Mouse (Mus musculus) heart, postnatal 25 days (tissue): ENCODE data around the gene Actn3. TPM values are rescaled to one million over a fixed set of nuclear protein-coding genes. Genes with fewer than 3 reads are reported as not detected.
"Not testable (repeated sequence)": the region's sequence is repeated elsewhere in the genome, so short reads cannot be mapped to it uniquely, and the experiment has no call there.

Source experiments
- DNase-seq: peaks from one replicate; pipeline ENCODE4 v3.0.0; 2022; ENCODE audit warnings: low spot score
- intact Hi-C: fragments of 180-260 bp; cut with DNase I; formaldehyde crosslinking; loops from one replicate; pipeline ENCODE4 v1.15.1; 2025
- total RNA-seq, 2 experiments: library from RNA; stranded (reverse); gene quantifications; 2 replicates each; pipeline ENCODE4 v1.2.3; 2021

The Actn3 gene
- under 1 TPM; 0.42 to 0.53 TPM for total RNA-seq

DNA sequence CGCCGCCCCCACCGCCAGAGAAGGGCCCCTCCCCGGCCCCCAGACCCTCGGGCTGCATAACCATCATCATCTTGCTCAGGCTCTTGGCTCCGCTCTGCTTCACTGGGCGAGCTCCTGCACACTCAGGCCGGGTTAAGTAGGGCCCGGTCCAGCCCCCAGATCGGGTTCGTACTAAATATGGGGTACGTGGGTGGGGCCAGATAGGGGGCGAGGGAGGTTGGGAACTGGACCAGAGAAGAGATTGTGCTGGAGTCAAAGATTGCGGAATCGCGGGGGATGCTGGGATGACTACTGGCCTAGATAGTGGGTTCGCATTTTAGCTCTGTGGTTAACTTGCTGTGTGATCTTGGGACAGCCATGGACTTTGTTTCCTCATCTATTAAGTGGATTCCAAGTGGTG is at the start of gene Actn3:
Actn3 (minus strand) TSS at position 125 of the 400 bp plus-strand sequence.
- intact Hi-C loops: no loop called here
- DNase-seq: peak; percentile 20

DNA sequence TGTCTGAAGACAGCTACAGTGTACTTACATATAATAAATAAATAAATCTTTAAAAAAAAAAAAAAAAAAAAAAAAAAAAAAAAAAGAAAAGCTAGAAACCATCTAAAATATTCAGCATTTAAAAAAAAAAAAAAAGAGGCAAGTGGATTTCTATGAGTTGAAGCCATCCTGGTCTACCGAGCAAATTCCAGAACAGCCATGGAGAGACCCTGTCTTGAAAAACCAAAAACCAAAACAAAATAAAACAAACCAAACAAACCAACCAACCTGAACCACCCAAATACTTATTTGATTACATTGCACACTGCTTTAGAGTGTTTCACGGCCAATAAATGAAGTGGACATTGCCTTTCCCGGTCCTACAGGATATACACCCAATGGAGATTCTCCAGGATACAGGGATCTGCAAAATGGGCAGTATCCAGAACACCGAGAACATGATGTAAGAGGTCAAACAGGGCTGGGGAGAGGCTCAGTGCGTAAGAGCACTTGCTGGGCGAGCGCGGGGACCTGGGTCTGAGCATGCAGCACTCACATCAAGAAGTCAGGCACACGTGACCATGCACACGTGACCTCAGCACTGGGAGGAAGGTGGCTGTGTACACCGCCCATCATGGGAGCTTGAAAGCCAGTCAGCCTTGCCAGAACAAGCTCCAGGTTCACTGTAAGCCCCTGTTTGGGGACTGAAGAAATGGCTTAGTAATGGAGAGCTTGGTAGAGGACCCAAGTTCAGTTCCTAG is 47.6 kb upstream of the Actn3 start:
- intact Hi-C loops: no loop called here
- no peak for DNase-seq

DNA sequence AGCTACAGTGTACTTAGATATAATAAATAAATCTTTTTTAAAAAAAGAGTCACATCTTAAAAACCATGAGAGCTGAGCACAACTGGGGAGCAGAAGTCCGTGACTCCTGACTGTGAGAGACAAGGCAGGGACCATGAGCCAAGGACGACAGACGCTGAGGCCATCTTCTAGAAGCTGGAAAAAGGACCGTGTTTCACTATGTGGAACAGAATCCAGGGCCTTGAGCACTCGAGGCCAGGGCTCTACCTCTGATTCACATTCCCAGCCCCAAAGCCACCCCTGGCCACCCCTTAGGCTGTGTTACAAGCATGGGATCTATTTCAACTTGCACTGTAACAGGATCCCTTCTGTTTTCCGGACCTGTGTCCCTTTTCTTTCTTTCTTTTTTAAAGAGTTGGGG is 41.9 kb upstream of the Actn3 start:
- no peak for DNase-seq
- intact Hi-C loops: no loop called here

DNA sequence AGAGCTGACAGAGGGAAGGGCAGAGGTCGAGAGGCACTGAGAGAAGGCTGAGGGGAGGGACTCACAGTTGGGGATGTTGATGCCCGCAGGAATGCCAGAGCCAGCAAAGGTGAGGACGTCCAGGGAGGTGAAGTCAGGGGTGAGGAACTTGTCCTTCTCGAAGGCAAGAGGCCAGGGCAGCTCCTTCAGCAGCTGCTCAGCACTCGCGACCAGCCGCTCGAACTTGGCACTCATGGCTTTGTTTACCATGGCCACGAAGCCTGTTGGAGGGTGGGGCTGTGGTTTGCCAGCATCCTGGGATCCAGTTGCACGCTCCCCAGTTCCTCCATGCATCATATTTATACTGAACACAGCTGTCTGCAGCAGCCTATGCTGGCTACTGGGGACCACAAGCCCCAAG is 39.1 kb upstream of the Actn3 start:
- intact Hi-C loops: no loop called here

DNA sequence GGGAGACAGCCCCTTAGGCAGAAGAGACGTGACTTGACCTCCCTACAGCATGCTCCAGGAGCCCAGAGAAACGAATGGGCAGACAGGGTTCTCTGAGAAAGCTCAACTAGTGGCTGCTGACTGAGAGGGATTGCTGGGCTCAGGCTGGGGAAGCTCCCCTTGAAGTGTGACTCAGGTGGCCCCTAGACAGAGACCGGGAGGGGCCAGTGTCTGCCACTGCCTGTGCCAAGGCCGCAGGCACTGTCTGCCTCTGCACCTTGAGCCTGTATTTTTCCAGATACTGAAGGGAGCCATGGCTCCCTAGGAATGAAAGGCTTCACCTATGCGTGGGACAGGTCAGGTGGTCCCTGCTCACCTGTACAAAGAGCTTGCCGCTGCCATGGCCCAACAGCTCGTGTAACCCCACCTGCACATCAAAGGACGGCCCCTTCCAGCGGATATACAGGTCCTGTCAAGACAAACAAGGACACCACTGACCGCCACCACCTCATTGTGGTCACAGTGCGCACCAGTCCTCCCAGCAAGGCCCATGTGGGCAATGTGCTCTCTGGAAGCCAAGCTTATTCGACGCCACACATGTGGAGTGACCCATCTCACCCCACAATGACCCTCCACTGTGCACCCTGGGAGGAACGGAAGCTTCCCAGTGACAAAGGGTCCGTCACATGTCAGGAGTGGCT is 38.4 kb upstream of the Actn3 start:
- no peak for DNase-seq
- intact Hi-C loops: no loop called here

More for the DNA sequence above, 39.1 kb upstream of the Actn3 start:
- no peak for DNase-seq

DNA sequence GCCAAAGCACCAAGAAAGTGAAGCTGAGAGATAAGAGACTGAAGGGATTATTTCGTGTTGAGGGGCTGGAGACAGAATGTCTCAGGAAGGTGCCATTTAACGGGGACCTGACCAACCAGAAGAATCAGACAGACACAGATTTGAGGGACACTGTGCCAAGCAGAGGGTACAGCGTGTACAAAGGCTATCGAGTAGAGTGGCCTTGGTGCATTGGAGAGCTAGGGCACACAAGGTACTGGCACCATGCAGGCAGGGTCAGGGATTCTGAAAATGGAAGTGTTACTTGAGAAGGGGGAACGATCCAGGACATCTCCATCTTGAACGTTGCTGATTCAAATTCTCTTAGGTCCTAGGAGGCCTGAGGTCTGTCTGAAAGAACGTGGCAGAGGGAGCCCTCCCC is 31.7 kb upstream of the Actn3 start:
- intact Hi-C loops: loop anchor here (5.0 kb wide), 1 partner anchor 152 kb away; the partner anchor contains the start of gene Rbm4b
- DNase-seq: no peak

DNA sequence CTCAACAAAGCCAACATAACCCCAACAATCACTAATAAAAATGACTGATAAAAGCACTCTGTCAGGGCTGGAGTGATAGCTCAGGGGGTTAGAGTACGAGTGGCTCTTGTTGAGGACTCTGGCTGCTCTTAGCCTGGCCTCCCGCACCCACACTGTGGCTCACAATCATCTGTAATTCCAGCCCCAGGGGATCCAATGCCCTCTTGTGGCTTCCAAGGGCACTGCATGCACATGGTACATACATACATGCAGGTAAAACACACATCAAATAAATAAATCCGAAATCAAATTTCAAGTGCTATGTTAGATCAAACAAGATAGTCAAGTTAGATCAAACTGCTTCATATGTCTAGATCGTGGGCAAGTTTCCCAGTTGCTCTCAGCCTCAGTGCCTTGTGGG is 30.4 kb upstream of the Actn3 start:
- intact Hi-C loops: loop anchor here (5.0 kb wide), 1 partner anchor 151 kb away; the partner anchor contains the start of gene Rbm4b
- no peak for DNase-seq

DNA sequence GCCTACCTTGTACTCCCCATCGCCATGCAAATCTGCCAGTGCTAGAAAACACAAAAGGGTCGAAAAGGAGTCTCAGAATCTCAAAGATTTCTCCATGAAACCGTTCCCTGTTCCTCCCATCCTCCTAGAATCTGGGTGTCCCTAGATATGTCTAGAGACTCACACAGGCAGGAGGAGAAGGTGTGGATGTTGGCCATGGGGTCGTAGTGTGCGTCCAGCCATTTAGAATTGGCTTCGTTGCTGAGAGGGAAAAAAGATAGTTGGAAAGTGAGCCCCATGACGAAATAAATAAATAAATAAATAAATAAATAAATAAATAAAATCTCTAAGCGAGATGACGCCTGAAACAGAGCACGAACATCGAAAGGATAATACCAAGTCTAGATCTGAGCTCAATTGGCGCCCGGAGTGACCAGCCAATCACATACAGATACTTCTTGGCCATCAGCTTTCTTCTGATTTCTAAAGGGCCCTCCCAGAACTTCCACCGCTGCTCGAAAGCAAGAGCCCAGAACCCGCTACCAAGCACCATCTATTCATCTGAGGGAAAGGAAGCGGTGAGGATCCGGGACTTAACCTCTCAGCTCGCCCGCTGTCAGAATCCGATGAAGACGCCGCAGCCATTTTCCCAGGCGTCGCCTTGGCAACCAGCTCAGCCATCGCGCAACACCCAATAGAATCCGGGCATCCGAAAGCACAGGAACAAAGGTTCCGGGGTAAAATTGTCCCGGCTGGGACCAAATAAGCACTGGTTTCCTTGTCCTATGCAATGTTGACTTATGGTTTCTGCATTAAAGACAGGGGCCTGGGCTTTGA is 28.5 kb upstream of the Actn3 start, which contains the start of gene Bbs1:
Bbs1 (minus strand) TSS at position 650 of the 816 bp plus-strand sequence.
- intact Hi-C loops: loop anchor here (5.0 kb wide), 1 partner anchor 149 kb away; the partner anchor contains the start of gene Rbm4b
- DNase-seq: peak; percentile 47

DNA sequence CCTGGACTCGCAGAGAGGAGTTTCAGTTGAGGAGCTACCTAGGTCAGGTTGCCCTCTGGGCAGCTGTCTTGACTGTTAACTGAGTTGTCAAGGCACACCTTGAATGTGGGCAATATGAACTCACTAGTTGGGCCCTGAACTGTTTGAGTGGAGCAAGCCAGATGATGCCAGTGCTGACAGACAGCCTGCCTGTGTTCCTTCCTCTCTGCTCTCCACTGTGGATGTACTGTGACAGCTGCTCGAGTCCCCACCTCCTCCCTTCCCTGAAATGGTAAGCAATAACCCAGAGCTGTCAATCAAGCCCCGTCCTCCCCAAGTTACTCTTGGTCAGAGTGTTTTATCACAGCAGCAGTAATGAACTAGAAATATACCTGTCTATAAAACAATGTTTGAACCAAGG is 22.2 kb upstream of the Actn3 start:
- intact Hi-C loops: no loop called here
- no peak for DNase-seq

DNA sequence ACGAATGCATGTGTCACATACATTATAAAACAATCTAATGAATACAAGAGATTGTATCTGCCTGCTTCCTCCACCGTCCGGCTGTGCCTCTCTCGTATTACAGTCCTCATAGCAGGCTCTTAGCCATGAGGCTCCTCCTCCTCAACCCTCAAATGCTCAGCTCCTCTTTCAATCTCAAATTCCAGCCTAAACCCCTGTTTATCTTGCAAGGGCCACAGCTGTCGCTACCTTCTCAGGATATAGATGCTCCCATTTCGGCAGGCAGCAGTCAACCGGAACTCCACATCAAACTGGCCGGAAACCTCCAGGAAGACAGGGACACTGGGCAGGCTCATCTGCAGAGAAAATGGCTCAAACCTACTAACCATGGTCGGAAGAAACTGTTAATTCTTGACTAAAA is 21.3 kb upstream of the Actn3 start:
- DNase-seq: no peak
- intact Hi-C loops: no loop called here

DNA sequence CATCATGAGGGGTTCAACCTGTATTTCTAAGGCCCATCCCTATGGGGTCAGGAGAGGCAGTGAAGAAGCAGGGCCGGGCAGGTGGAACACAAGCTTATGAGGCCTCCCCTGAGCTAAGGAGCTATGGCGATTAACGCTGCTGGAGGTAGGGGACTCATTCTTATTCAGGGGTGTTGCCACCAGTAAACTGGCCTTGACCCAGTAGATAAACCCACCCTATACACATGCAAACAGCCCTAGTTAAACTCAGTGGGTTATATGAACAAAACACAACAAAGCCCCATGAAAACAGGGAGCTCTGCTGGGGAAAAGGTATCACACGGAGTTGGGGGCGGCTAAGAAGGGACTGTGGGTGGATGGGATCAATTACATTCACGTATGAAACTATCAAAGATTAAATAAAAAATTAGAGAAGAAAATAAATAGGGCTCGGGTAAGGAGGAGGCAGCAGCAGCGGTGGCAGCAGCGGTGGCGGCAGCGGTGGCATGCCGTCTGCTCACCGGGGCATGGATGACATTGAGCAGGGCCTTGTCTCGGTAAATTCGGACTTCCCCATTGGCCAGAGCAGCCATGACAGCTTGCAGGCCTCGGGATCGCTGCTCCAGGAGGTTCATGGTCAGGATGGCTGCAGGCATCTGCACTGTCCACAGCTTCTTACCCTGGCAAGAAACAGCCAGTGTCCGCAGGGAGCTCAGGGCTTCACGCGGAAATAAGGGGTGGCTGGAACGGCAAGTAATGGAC is 19.2 kb upstream of the Actn3 start:
- DNase-seq: no peak
- intact Hi-C loops: no loop called here

DNA sequence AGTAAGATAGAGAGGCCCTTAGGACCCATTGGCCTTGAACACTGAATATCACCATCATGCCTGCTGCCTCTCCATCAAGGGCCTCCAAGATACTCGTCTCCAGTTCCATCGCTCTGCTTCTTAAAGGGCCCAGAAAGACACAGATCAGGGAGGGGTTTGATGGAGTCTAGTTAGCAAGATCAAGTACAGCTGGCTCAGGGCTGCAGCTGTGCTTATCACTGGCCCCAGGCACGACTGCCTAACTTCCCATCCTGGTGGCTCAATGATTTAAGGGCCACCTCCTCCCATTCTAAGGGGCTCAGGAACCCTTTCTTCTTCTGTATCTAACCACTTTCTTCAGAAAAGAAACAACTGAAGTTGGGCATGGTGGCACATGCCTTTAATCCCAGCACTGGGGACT is 14.1 kb upstream of the Actn3 start:
- DNase-seq: no peak

DNA sequence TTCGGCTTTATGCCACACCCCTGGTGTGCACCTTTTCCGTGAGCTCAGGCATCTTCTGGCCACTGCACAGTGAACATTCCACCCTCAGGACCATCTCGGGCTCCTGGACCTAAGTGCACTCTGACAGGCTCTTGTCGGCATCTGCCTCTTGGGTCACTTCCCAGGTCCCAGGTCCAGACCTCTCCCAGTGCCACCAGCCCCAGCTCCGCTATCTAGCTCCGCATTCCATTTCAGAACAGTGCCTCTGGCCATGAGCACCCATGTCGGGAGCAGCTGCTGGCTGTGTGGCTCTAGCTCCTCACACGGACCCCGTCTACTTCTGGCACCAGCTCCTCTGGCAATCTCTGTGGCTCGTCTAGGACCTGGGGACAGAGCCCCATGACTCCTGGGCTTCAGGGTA is 12.1 kb upstream of the Actn3 start:
- DNase-seq: no peak
- intact Hi-C loops: no loop called here

More for the DNA sequence above, 14.1 kb upstream of the Actn3 start:
- intact Hi-C loops: no loop called here

DNA sequence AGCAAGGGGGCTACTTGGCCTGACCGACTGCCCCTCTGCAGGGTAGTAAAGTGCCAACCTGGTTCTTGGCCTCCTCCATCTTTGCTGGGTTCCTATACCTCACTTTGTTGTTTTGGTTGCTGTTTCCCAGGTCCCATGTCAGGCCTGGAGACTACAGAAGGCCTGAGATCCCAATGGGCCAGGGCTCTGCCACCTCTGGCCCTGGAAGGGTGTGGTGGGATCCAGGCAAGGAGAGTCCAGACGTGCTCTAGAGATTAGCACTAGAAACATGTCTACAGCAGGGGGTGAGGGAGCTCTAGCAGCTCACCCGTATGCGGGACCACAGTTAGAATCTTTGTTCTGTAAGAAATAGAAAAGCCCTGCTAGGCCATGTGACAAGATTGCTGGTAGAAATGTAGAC is 6.3 kb upstream of the Actn3 start:
- intact Hi-C loops: no loop called here

DNA sequence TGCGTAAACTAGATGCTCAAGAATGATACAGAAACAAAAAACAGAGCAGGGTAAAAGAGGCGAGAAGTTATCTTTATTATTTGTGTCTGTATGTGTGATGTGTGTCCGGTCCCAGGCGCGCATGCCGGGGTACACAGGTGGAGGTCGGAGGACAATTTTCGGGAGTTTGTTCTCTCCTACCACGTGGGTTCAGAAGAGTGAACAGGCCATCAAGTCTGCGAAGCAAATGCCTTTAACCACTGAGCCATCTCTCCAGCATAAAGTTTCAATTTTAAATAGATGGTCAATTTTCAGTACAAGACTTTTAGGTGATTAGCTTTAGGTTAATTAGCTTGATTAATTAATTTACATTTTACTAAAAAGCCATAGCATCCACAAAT is 1.6 kb upstream of the Actn3 start:
- DNase-seq: no peak
- intact Hi-C loops: no loop called here

More for the DNA sequence above, 6.3 kb upstream of the Actn3 start:
- no peak for DNase-seq

DNA sequence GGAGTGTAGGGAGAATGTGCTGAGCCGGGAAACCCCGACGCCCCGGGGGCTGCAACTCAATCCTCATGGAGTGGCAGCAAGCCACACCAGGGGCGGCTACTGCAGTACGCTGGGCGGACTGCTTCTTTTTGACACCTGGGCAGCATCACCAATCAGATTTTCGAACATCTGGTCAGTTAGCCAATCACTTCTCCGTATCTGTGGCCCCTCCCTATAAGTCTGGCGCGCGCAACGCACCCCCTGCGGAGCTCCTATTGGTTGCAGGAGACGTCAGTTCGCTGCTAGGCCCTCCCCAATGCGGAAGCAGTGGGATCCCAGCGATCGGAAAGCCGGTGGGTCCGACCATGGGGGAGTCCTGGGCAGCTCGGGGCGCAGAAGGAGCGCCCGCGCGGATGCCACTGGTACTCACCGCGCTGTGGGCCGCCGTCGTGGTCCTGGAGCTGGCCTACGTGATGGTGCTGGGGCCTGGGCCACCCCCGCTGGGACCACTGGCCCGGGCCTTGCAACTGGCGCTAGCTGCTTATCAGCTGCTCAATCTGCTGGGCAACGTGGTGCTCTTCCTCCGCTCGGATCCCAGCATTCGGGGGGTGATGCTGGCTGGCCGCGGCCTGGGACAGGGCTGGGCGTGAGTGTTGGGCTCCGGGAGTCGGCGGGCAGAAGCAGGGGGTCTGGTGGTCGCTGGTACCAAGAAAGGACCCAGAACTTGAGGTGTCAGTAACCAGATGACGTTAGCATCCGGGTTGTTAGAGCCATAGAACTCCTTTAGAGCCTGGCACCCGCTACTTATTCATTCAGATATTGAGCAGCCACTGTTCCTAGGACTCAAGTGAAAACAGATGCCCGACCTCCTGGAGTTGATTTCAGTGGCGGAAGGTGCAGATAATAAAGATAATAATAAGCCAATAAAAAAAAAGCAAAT is 955 bp upstream of the Actn3 start, which contains the start of gene Zdhhc24:
Zdhhc24 (plus strand) TSS at position 264 of the 919 bp plus-strand sequence.
- DNase-seq: peak; percentile 92
- intact Hi-C loops: no loop called here

DNA sequence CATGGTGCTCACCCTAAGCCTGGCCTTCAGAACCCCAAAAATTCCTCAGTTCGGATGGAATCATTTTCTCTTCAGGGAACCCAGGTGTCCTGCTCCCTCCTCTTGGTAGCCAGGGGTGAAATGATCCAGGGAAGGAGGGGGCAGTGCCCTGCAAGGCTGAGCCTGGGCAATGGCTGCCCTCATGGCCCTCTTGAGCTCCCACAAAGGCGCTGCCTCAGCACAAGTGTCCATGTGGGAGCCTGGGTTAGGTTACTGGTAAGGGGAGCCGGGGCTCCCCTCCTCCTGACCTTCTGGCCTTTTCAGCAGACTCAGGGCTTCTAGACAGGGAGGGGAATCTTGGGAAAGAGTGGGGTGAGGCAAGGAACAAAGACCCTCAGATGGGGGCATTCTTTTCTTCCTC is 954 bp downstream of the Actn3 start:
- DNase-seq: no peak
- intact Hi-C loops: no loop called here

DNA sequence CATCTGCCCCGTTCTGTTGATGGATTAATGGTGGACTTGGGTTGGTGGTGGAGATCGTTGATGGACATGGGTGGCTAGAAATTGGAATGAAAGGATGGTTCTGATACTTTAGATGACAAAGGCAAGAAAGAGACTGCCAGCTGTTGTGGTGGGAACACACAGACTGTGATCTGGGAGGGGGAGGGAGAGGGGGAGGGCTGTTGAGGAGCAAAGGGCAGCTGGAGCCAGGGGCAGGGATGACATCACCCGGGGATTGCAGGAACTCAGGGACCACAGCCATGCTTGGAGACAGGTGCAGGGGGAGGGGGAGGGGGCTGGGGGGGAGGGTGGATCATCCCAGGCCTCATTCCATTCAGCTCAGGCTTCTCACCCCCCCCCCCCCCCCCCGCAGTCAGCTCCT is 1.5 kb downstream of the Actn3 start:
- DNase-seq: no peak
- intact Hi-C loops: no loop called here

DNA sequence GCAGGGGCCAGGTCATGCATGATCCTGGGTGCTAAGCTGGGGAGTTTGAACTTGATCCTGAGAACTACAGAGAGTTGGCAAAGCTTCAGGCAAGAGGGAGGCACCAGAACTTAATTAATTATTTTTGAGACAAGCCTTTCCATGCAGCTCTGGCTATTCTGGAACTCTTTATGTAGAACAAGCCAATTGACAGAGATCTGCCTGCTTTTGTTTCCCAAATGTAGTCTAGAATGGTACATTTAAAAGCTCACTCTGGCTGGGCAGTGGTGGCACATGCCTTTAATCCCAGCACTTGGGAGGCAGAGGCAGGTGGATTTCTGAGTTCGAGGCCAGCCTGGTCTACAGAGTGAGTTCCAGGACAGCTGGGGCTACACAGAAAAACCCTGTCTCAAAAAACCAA is 3.1 kb downstream of the Actn3 start:
- DNase-seq, intact Hi-C loops: not testable (repeated sequence)
